Mouse (Mus musculus): Measurements from ENCODE around the gene Fgfr2.

- no peak for TF ChIP-seq CTCF (IDR thresholded peaks at IDR 0.05; ENCODE audit: borderline replicate concordance, insufficient read depth, low read length)
- TF ChIP-seq POLR2A (IDR thresholded peaks at IDR 0.05; ENCODE audit: low read depth, low read length), result no peak
These were observed 424.0 kb downstream of the Fgfr2 start for GRCm38 (mm10) chr7:132699165-132699564.
